Mouse (Mus musculus) liver (tissue): ENCODE measurements around the gene Irf7.

Experiments used
- DNase-seq: peaks from one replicate; pipeline ENCODE4 v3.0.0-alpha.2; 2020; ENCODE audit warnings: mixed read lengths

Irf7 gene

GRCm38 (mm10) chr7:141218557-141219133 lies 47.6 kb downstream of the Irf7 start:
- no peak for DNase-seq

GRCm38 (mm10) chr7:141218141-141218540 lies 48.1 kb downstream of the Irf7 start:
- no peak for DNase-seq

- no peak for DNase-seq
Observed at GRCm38 (mm10) chr7:141217343-141218013, 48.8 kb downstream of the Irf7 start.

- DNase-seq: no peak
Observed at GRCm38 (mm10) chr7:141216894-141217293, 49.4 kb downstream of the Irf7 start.

GRCm38 (mm10) chr7:141215880-141216733 lies 50.2 kb downstream of the Irf7 start:
- peak; percentile 76 for DNase-seq

- DNase-seq: peak; percentile 99
Observed at GRCm38 (mm10) chr7:141215101-141215879, 51.0 kb downstream of the Irf7 start, which contains the start of gene Rassf7. Gene Rassf7 (plus strand): TSS chr7:141215860.

GRCm38 (mm10) chr7:141214310-141214709 lies 52.0 kb downstream of the Irf7 start:
- DNase-seq: no peak

- DNase-seq: no peak
Observed at GRCm38 (mm10) chr7:141213605-141214235, 52.6 kb downstream of the Irf7 start, which contains the start of gene Lmntd2. Gene Lmntd2 (minus strand): TSS chr7:141214080.

GRCm38 (mm10) chr7:141213133-141213532 lies 53.1 kb downstream of the Irf7 start:
- no peak for DNase-seq
